Mouse (Mus musculus) spleen, adult 2 months (tissue): ENCODE data around the gene Gm49776.

Source experiments
- CTCF ChIP-seq: fragments of 200-500 bp; IDR thresholded peaks from 2 replicates; pipeline ENCODE4 v1.5.1; 2011; ENCODE audit warnings: mild to moderate bottlenecking, inconsistent platforms; ENCODE audit not compliant: insufficient read depth, insufficient read length, insufficient replicate concordance; ENCODE audit errors: extremely low read depth
- POLR2A ChIP-seq: fragments of 200-500 bp; IDR thresholded peaks from 2 replicates; pipeline ENCODE4 v1.6.1; 2011; ENCODE audit warnings: low read depth, low read length, inconsistent platforms

- TF ChIP-seq CTCF: no peak
- no peak for TF ChIP-seq POLR2A
Measured at GRCm38 (mm10) chr16:18249364-18249967, 8.7 kb downstream of the Gm49776 start.
